Mouse (Mus musculus) liver, embryonic 11.5 days (tissue): ENCODE measurements around the gene Rnf169. TPM values are rescaled to one million over a fixed set of nuclear protein-coding genes. Genes with fewer than 3 reads are reported as not detected.
"Not testable (repeated sequence)": the region's sequence is repeated elsewhere in the genome, so short reads cannot be mapped to it uniquely, and the experiment has no call there.

Experiments
- ATAC-seq: fragments of 200-750 bp; cut with Nextera tagmentation; replicated peaks from 2 replicates; pipeline ENCODE4 v1.8.0; 2017; ENCODE audit warnings: moderate number of reproducible peaks, mild to moderate bottlenecking, moderate TSS enrichment, moderate library complexity; ENCODE audit not compliant: low FRiP score
- DNase-seq: peaks from one replicate; pipeline ENCODE4 v3.0.0-alpha.2; 2017; ENCODE audit warnings: low spot score
- H3K27ac ChIP-seq: fragments of 300-500 bp; sonication (generic); 2 replicates; pipeline ENCODE4 v1.5.1; 2014; ENCODE audit warnings: mild to moderate bottlenecking, low read depth, low read length, control low read depth
- H3K27me3 ChIP-seq: fragments of 300-500 bp; sonication (generic); replicated peaks from 2 replicates; pipeline ENCODE4 v1.6.1; 2014; ENCODE audit warnings: low read length, mixed read lengths; ENCODE audit not compliant: control insufficient read depth, insufficient read depth
- H3K36me3 ChIP-seq: fragments of 300-500 bp; sonication (generic); 2 replicates; pipeline ENCODE4 v1.6.1; 2014; ENCODE audit warnings: mild to moderate bottlenecking, low read length, moderate library complexity, mixed read lengths; ENCODE audit not compliant: control insufficient read depth, insufficient read depth
- H3K4me1 ChIP-seq: fragments of 300-500 bp; sonication (generic); replicated peaks from 2 replicates; pipeline ENCODE4 v1.6.1; 2014; ENCODE audit warnings: low read length, mixed read lengths; ENCODE audit not compliant: control insufficient read depth, insufficient read depth
- H3K4me2 ChIP-seq: fragments of 300-500 bp; sonication (generic); 2 replicates; pipeline ENCODE4 v1.6.1; 2014; ENCODE audit warnings: mild to moderate bottlenecking, control low read depth, moderate library complexity
- H3K4me3 ChIP-seq: fragments of 300-500 bp; sonication (generic); 2 replicates; pipeline ENCODE4 v1.5.1; 2014; ENCODE audit warnings: low read depth, low read length, control low read depth
- H3K9ac ChIP-seq: fragments of 300-500 bp; sonication (generic); 2 replicates; pipeline ENCODE4 v1.6.1; 2014; ENCODE audit warnings: low read depth, low read length, control low read depth
- H3K9me3 ChIP-seq: fragments of 300-500 bp; sonication (generic); 2 replicates; pipeline ENCODE4 v1.6.1; 2016; ENCODE audit warnings: low read length, inconsistent platforms, mixed read lengths; ENCODE audit not compliant: control insufficient read depth
- WGBS: fragments of 180-500 bp; shearing (Covaris S2); extraction: QIAGEN DNeasy Blood & Tissue Kit; methylation state at CpG from one replicate; pipeline ENCODE4 v1.1.7; 2014; 5-methylcytosine and 5-hydroxymethylcytosine counted together
- polyA plus RNA-seq: library from polyadenylated mRNA; unstranded; fragments of >200 nt; fragmentation: Nextera tagmentation; extraction: Ambion mirVana; gene quantifications from 2 replicates; pipeline ENCODE4 v1.2.1, GENCODE M21; 2014

The Rnf169 gene
- polyA plus RNA-seq, 1 experiment from 2014 or later, result 4.3 TPM

- Histone ChIP-seq H3K27me3 (no peaks in the 10 kb centered on the region), H3K9ac (no peak overlapping the region), H3K36me3 (no peaks in the 10 kb centered on the region), H3K9me3 (no peaks in the 10 kb centered on the region), H3K4me2 (no peak overlapping the region; the same call in 1 of the 2 replicates), H3K4me3 (no peak overlapping the region), H3K4me1 (peaks cover 23% of the 10 kb centered on the region), H3K27ac (peak overlapping the region; percentile 48)
- ATAC-seq, result no peak
- DNase-seq, result peak; percentile 29
- 84% methylated on average over 5 of the region's 5 CpGs for WGBS
Measured at GRCm38 (mm10) chr7:99975819-99976575, 4.3 kb downstream of the Rnf169 start.

- DNase-seq (peak; percentile 20), ATAC-seq (no peak)
- H3K9ac ChIP-seq, result no peak overlapping the region
- H3K4me2 ChIP-seq, result no peak overlapping the region
- no peak overlapping the region for H3K4me3 ChIP-seq
- H3K4me1 ChIP-seq, result peaks cover 18% of the 10 kb centered on the region
- H3K27ac ChIP-seq, result no peak overlapping the region
- no peaks in the 10 kb centered on the region for H3K9me3 ChIP-seq
- no peaks in the 10 kb centered on the region for H3K36me3 ChIP-seq
- WGBS, result 82% methylated on average over 10 of the region's 10 CpGs
- H3K27me3 ChIP-seq, result no peaks in the 10 kb centered on the region
Measured at GRCm38 (mm10) chr7:99974208-99974970, 5.9 kb downstream of the Rnf169 start.

- H3K9ac ChIP-seq, H3K27ac ChIP-seq, H3K27me3 ChIP-seq, ATAC-seq, H3K9me3 ChIP-seq, H3K4me2 ChIP-seq, H3K36me3 ChIP-seq, H3K4me3 ChIP-seq: not testable (repeated sequence)
- 75% methylated on average over 3 of the region's 3 CpGs for WGBS
- DNase-seq, result peak; percentile 23
- H3K4me1 ChIP-seq, result peaks cover 13% of the 10 kb centered on the region
Measured at GRCm38 (mm10) chr7:99972912-99973311, 7.3 kb downstream of the Rnf169 start.

GRCm38 (mm10) chr7:99971926-99972325 is 8.3 kb downstream of the Rnf169 start:
- DNase-seq (peak; percentile 28), ATAC-seq (no peak)
- no peak overlapping the region for H3K4me2 ChIP-seq
- H3K27ac ChIP-seq, result no peak overlapping the region
- no peaks in the 10 kb centered on the region for H3K9me3 ChIP-seq
- no peak overlapping the region for H3K4me3 ChIP-seq
- 77% methylated on average over 2 of the region's 2 CpGs for WGBS
- H3K27me3 ChIP-seq, result no peaks in the 10 kb centered on the region
- no peaks in the 10 kb centered on the region for H3K36me3 ChIP-seq
- no peak overlapping the region for H3K9ac ChIP-seq
- H3K4me1 ChIP-seq, result peaks cover 13% of the 10 kb centered on the region

GRCm38 (mm10) chr7:99969151-99969550 is 11.1 kb downstream of the Rnf169 start:
- WGBS, result 77% methylated on average over 4 of the region's 4 CpGs
- Histone ChIP-seq H3K27ac (no peak overlapping the region), H3K4me1 (peaks cover 6% of the 10 kb centered on the region), H3K27me3 (no peaks in the 10 kb centered on the region), H3K4me2 (no peak overlapping the region), H3K4me3 (no peak overlapping the region), H3K9me3 (no peaks in the 10 kb centered on the region), H3K9ac (no peak overlapping the region), H3K36me3 (no peaks in the 10 kb centered on the region)
- ATAC-seq (no peak), DNase-seq (peak; percentile 17)

GRCm38 (mm10) chr7:99966011-99966721 is 14.1 kb downstream of the Rnf169 start:
- peak; percentile 28 for DNase-seq
- Histone ChIP-seq H3K4me2 (no peak overlapping the region), H3K27ac (no peak overlapping the region), H3K36me3 (no peaks in the 10 kb centered on the region), H3K9ac (no peak overlapping the region), H3K4me1 (peaks cover 21% of the 10 kb centered on the region), H3K9me3 (no peaks in the 10 kb centered on the region), H3K4me3 (no peak overlapping the region), H3K27me3 (no peaks in the 10 kb centered on the region)
- 78% methylated on average over 9 of the region's 9 CpGs for WGBS
- ATAC-seq, result no peak

GRCm38 (mm10) chr7:99965020-99965841 is 15.0 kb downstream of the Rnf169 start:
- Histone ChIP-seq H3K9me3 (no peaks in the 10 kb centered on the region), H3K4me2 (no peak overlapping the region), H3K4me1 (peaks cover 21% of the 10 kb centered on the region), H3K27ac (no peak overlapping the region; the same call in 1 of the 2 replicates), H3K4me3 (no peak overlapping the region), H3K9ac (no peak overlapping the region; the same call in 1 of the 2 replicates), H3K27me3 (no peaks in the 10 kb centered on the region), H3K36me3 (no peaks in the 10 kb centered on the region)
- ATAC-seq, result no peak
- DNase-seq, result peak; percentile 30
- WGBS, result 54% methylated on average over 9 of the region's 9 CpGs
